Mouse (Mus musculus) kidney, adult 2 months (tissue): ENCODE results near the gene Cap2.

Experiments
- CTCF ChIP-seq: fragments of 200-500 bp; conservative IDR thresholded peaks from 2 replicates; pipeline ENCODE4 v1.5.1; 2011; ENCODE audit warnings: low read depth, mild to moderate bottlenecking, control low read depth, low read length, moderate library complexity, mixed read lengths; ENCODE audit not compliant: insufficient read depth, insufficient read length
- POLR2A ChIP-seq: fragments of 200-500 bp; IDR thresholded peaks from one replicate; pipeline ENCODE4 v1.6.1; 2011; ENCODE audit warnings: low read depth, low read length, control low read depth

- TF ChIP-seq CTCF (no peak), POLR2A (no peak)
These were observed 793 bp downstream of the Cap2 start for GRCm38 (mm10) chr13:46502390-46502891.
